Mouse (Mus musculus) embryo, embryonic 11.5 days (tissue): Measurements from ENCODE around the gene Col6a3.

Experiments
- DNase-seq: peaks from one replicate; pipeline ENCODE4 v3.0.0-alpha.2; 2012; ENCODE audit warnings: low read depth, low spot score

Gene Col6a3

DNA sequence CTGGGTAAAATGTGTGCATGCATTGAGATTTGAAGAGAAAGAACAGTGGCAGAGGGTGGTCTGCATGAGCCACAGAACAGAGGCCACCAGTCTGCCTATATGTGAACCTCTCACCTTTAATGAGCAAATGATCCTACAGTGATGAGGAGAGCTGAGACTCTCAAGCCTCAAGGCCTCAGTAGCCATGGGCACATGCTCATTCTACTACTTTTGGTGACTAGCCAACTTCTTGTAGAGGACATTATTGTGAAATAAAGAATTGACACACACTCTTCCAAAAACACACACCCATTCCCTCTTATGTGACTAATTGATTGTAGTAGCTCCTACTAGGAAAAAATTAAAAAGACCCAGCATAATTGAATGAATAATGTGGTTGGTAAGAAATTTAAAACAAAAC is 120.0 kb downstream of the Col6a3 start:
- DNase-seq: no peak

DNA sequence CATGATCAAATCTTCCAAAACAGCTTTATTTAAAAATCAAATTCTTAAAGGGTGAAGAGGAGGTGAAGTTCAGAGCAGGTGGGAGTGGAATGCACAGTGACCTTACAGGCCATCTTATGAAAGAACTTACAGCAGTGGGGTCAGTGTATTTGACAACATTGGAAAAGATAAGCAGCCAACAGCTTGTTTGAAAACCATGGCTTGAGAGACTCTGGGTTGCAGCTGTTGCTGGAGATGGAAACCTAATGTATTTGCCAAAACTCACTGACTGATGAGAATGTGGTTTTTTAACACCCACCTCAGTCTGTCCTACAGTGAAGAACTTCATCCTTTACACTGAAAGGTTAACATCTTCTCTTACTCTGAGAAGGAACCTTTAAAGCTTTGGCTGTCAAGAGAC is 120.4 kb downstream of the Col6a3 start:
- no peak for DNase-seq

GRCm38 (mm10) chr1:90722021-90722420 is 121.8 kb downstream of the Col6a3 start:
- no peak for DNase-seq

DNA sequence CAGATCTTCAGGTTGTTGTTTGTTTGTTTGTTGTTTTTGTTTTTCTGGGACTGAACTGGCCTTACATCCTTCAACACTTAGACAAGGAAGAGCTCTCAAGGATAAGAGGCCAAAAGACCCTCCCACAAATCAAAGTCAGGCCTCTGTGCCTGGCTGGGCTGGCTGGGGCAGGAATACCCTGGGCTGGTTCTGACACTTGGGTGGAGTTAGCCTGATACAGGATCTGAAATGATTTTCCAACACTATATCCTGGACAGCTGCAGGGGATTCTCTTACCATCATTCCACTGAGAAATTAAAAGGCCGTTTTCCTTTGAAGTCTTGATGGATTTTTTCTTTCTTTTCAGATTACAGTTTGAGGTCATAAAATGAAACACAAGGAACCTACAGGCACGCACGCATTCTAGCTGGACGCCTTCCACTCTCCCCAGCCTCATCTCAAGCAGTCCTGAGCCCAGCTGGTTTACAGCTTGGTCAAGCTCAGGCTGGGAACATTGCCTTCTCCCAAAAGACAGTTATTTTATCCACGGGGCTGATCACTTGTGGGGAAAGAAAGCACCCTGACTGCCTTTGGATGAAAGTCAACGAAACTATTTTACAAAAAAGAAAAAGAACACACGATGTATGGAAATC is 123.0 kb downstream of the Col6a3 start:
- DNase-seq: no peak

DNA sequence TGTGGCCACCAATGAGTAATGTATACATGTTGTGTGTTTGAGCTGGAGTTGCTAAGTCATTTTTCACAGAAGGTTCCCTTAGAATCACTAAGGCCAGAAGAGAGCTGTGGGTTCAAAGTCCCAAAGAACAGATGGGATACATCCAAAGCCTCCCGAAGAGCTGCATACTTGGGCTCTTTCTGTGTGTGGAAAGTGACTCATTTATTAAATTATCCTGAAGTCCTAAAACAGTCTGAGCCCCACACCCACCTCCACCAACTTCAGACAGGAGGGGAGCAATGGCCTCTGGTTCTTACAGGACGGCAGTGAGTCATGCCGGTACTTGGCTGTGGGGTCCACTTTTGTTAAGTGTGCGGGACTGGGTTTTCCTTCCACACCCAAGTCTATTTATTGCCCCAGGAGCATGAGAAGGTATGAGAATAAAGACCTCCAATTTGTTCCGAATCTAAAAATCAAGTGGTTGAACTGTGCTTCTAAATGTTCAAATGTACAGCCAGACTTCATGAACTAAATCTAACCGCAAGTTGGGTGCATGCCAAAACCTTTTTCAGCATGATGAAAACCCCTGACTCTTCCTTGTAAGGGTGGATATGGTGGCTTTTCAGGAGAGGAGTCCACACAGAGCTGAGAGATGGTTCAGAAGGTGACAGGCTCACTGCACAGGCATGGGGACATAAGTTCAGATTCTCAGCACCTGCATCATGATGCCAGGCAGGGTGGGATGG is 124.8 kb downstream of the Col6a3 start:
- no peak for DNase-seq

DNA sequence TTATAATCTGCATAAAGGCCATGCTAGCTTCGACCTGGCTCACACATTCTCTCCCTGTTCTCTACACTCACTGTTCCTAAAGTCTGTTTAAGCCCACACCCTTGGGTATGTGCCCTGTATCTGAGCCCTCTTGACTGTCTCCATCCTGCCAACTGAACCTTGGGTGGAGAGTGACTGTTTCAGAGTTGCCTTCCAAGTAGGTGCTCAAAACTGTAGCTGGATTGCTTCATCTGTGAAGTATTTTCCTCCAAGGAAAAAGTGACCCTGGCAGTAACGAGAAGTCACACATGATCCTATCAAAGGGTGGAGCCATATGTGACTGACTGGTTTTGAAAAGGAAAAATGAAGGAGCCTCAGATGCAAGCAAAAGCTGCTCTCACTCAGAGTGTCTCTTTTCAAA is 127.5 kb downstream of the Col6a3 start:
- DNase-seq: no peak
